Mouse (Mus musculus) lung, postnatal 0 days (tissue): ENCODE measurements around the gene Scn2a. TPM values are rescaled to one million over a fixed set of nuclear protein-coding genes. Genes with fewer than 3 reads are reported as not detected.

Experiments used
- ATAC-seq: fragments of 200-750 bp; cut with Nextera tagmentation; 2 replicates; pipeline ENCODE4 v1.8.0; 2017; ENCODE audit warnings: moderate library complexity
- DNase-seq: peaks from one replicate; pipeline ENCODE4 v3.0.0-alpha.2; 2016; ENCODE audit warnings: low spot score
- H3K27ac ChIP-seq: fragments of 300-500 bp; sonication (generic); 2 replicates; pipeline ENCODE4 v1.5.1; 2014; ENCODE audit warnings: antibody characterized with exemption, mild to moderate bottlenecking, low read length, mixed read lengths
- H3K27me3 ChIP-seq: fragments of 300-500 bp; sonication (generic); replicated peaks from 2 replicates; pipeline ENCODE4 v1.6.1; 2014; ENCODE audit warnings: low read length, mixed read lengths; ENCODE audit not compliant: insufficient read depth
- H3K36me3 ChIP-seq: fragments of 300-500 bp; sonication (generic); 2 replicates; pipeline ENCODE4 v1.6.1; 2014; ENCODE audit warnings: low read length, mixed read lengths; ENCODE audit not compliant: insufficient read depth
- H3K4me1 ChIP-seq: fragments of 300-500 bp; sonication (generic); 2 replicates; pipeline ENCODE4 v1.6.1; 2014; ENCODE audit warnings: antibody characterized with exemption, low read depth, low read length, mixed read lengths; ENCODE audit not compliant: insufficient read depth
- H3K4me2 ChIP-seq: fragments of 300-500 bp; sonication (generic); replicated peaks from 2 replicates; pipeline ENCODE4 v1.6.1; 2014; ENCODE audit warnings: low read depth, mild to moderate bottlenecking, low read length, moderate library complexity, mixed read lengths
- H3K4me3 ChIP-seq: fragments of 300-500 bp; sonication (generic); 2 replicates; pipeline ENCODE4 v1.5.1; 2014; ENCODE audit warnings: low read depth, low read length
- H3K9ac ChIP-seq: fragments of 300-500 bp; sonication (generic); replicated peaks from 2 replicates; pipeline ENCODE4 v1.6.1; 2014; ENCODE audit warnings: low read depth, mild to moderate bottlenecking
- H3K9me3 ChIP-seq: fragments of 300-500 bp; sonication (generic); 2 replicates; pipeline ENCODE4 v1.6.1; 2016; ENCODE audit warnings: low read length, mixed read lengths
- CTCF ChIP-seq: IDR thresholded peaks from 2 replicates; pipeline ENCODE4 v1.5.1; 2016; ENCODE audit warnings: antibody characterized with exemption, mild to moderate bottlenecking
- EP300 ChIP-seq: IDR thresholded peaks from 2 replicates; pipeline ENCODE4 v1.6.1; 2016; ENCODE audit warnings: antibody characterized with exemption, mild to moderate bottlenecking, control low read depth
- WGBS: fragments of 180-500 bp; shearing (Covaris S2); extraction: QIAGEN DNeasy Blood & Tissue Kit; methylation state at CpG from one replicate; pipeline ENCODE4 v1.1.7; 2014; 5-methylcytosine and 5-hydroxymethylcytosine counted together
- polyA plus RNA-seq: library from polyadenylated mRNA; unstranded; fragments of >200 nt; fragmentation: Nextera tagmentation; extraction: Ambion mirVana; gene quantifications from 2 replicates; pipeline ENCODE4 v1.2.1, GENCODE M21; 2015

Gene Scn2a
- polyA plus RNA-seq, 1 experiment from 2014 or later, result 0.72 TPM

DNA sequence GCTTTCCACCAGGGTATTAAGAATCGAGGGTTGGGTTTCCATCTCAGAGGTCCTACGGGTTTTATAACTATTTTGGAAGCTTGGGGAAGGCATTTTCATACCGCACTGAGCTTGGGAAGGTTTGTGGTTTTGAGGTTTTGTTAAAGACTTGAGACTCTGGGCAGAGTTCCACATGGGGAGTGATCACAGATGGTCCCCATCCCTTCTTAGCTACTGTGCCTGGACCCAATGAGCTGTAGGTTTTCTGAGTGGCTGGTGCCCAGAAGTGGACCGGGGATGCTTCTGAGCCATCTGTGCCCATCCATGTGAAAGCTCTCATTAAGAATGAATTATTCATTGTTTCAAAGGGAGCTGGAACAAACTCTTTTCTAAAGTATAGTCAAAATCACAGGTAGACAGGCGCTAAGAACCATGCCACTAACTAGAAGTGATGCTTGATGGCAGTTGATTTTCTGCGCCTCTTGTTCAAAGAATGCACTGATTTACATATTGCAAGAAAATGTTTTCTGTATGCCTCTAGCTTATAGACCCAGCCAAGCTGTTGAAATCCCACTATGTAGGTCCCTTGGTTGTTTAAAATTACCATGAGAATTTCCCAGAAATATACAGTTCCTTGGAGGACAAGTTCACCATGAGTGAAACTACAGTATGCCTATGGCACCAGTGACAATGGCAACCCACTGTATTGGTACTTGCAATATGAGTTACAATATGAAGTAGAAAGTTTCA, 70.0 kb downstream of the Scn2a start:
- TF ChIP-seq CTCF, result no peak
- no peak for TF ChIP-seq EP300
- 82% methylated on average over 6 of the region's 6 CpGs for WGBS
- Histone ChIP-seq H3K36me3 (no peaks in the 10 kb centered on the region), H3K27ac (no peak overlapping the region), H3K27me3 (no peaks in the 10 kb centered on the region), H3K9ac (no peak overlapping the region), H3K4me2 (no peak overlapping the region), H3K9me3 (no peaks in the 10 kb centered on the region), H3K4me3 (no peak overlapping the region), H3K4me1 (no peaks in the 10 kb centered on the region)
- DNase-seq (no peak), ATAC-seq (no peak)

DNA sequence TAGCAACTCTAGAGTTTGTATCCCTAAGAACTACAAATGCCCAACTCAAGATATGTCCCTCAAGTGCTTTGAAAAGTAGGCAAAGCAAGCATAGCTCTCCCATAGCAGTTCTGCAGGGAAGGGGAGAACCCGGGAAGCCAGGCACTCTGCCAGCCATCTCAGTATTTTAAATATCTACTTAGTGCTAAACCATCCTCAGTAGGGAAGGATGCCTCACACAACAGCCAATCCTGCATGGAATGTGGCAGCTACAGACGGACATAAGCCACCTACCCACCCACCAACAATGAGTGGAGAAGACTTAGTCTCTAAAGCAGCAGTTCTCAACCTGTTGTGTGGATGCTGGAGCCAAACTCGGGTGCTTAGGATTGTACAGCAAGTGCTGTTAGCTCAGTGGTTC, 73.9 kb downstream of the Scn2a start:
- no peak for DNase-seq
- Histone ChIP-seq H3K27me3 (no peaks in the 10 kb centered on the region), H3K36me3 (no peaks in the 10 kb centered on the region), H3K27ac (no peak overlapping the region), H3K9me3 (no peaks in the 10 kb centered on the region), H3K4me2 (no peak overlapping the region), H3K4me1 (no peaks in the 10 kb centered on the region), H3K4me3 (no peak overlapping the region), H3K9ac (no peak overlapping the region)
- no peak for TF ChIP-seq CTCF
- no peak for TF ChIP-seq EP300
- WGBS, result 67% methylated on average over 3 of the region's 3 CpGs
- no peak for ATAC-seq

- TF ChIP-seq CTCF (no peak), EP300 (no peak)
- H3K4me2 ChIP-seq, result no peak overlapping the region
- H3K27ac ChIP-seq, result no peak overlapping the region
- WGBS, result 80% methylated on average over 7 of the region's 7 CpGs
- H3K27me3 ChIP-seq, result no peaks in the 10 kb centered on the region
- H3K36me3 ChIP-seq, result no peaks in the 10 kb centered on the region
- no peaks in the 10 kb centered on the region for H3K9me3 ChIP-seq
- H3K4me3 ChIP-seq, result no peak overlapping the region
- H3K4me1 ChIP-seq, result no peaks in the 10 kb centered on the region
- ATAC-seq (no peak), DNase-seq (no peak)
- H3K9ac ChIP-seq, result no peak overlapping the region
These were observed 74.5 kb downstream of the Scn2a start for GRCm38 (mm10) chr2:65695061-65695460.

- H3K27ac ChIP-seq, result no peak overlapping the region
- H3K4me2 ChIP-seq, result no peak overlapping the region
- H3K36me3 ChIP-seq, result no peaks in the 10 kb centered on the region
- ATAC-seq, result no peak
- DNase-seq, result no peak
- no peak overlapping the region for H3K4me3 ChIP-seq
- no peak overlapping the region for H3K9ac ChIP-seq
- WGBS, result 66% methylated on average over 1 of the region's 1 CpGs
- TF ChIP-seq EP300 (no peak), CTCF (no peak)
- H3K4me1 ChIP-seq, result no peaks in the 10 kb centered on the region
- H3K27me3 ChIP-seq, result no peaks in the 10 kb centered on the region
- H3K9me3 ChIP-seq, result no peaks in the 10 kb centered on the region
These were observed 79.7 kb downstream of the Scn2a start for GRCm38 (mm10) chr2:65700246-65700645.

DNA sequence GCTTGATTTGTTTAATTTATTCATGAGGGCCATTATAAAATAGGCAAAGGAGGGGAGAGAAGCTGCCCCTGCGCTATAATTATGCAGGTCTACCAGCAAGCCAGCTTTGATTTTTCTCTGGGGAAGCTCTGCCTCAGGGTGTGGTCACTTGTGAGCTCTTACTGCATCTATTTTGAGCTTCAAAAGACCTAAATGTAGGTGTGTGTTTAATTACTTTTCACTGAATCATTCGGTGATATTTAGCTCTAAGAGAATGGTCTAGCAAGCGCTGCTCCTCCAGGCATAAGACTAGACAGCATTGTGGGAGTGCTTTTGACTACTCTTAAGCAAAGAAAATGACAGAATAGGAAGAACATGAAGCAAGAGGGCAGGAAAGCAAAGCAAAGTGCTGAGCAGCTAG, 80.6 kb downstream of the Scn2a start:
- WGBS, result 89% methylated on average over 3 of the region's 3 CpGs
- H3K36me3 ChIP-seq, result no peaks in the 10 kb centered on the region
- TF ChIP-seq EP300, result no peak
- TF ChIP-seq CTCF, result no peak

GRCm38 (mm10) chr2:65722219-65722800, 101.7 kb downstream of the Scn2a start:
- no peaks in the 10 kb centered on the region for H3K4me1 ChIP-seq
- no peak overlapping the region for H3K4me3 ChIP-seq
- H3K27me3 ChIP-seq, result no peaks in the 10 kb centered on the region
- H3K4me2 ChIP-seq, result no peak overlapping the region
- DNase-seq (no peak), ATAC-seq (no peak)
- no peak overlapping the region for H3K27ac ChIP-seq
- no peaks in the 10 kb centered on the region for H3K36me3 ChIP-seq
- TF ChIP-seq EP300 (no peak), CTCF (no peak)
- 90% methylated on average over 6 of the region's 6 CpGs for WGBS
- H3K9me3 ChIP-seq, result no peaks in the 10 kb centered on the region
- H3K9ac ChIP-seq, result no peak overlapping the region

More for the DNA sequence above, 80.6 kb downstream of the Scn2a start:
- H3K9ac ChIP-seq, result no peak overlapping the region
- H3K27ac ChIP-seq, result no peak overlapping the region
- no peak overlapping the region for H3K4me3 ChIP-seq
- H3K9me3 ChIP-seq, result no peaks in the 10 kb centered on the region
- ATAC-seq, result no peak
- no peak overlapping the region for H3K4me2 ChIP-seq
- no peak for DNase-seq
- no peaks in the 10 kb centered on the region for H3K4me1 ChIP-seq
- no peaks in the 10 kb centered on the region for H3K27me3 ChIP-seq
